Mouse (Mus musculus): ENCODE measurements around the gene Golga1.

The Golga1 gene

GRCm38 (mm10) chr2:38975181-38975580 lies 90.2 kb downstream of the Golga1 start:
- DNase-seq (ENCODE audit: low read depth), result no peak

GRCm38 (mm10) chr2:38974171-38974570 lies 91.2 kb downstream of the Golga1 start:
- DNase-seq (ENCODE audit: low read depth), result no peak

- no peak for DNase-seq (ENCODE audit: low read depth)
Measured at GRCm38 (mm10) chr2:38973701-38974100, 91.6 kb downstream of the Golga1 start.

- no peak for DNase-seq (ENCODE audit: low read depth)
Measured at GRCm38 (mm10) chr2:38973223-38973622, 92.1 kb downstream of the Golga1 start.

GRCm38 (mm10) chr2:38970057-38970456 lies 95.3 kb downstream of the Golga1 start:
- no peak for DNase-seq (ENCODE audit: low read depth)

- no peak for DNase-seq (ENCODE audit: low read depth)
Measured at GRCm38 (mm10) chr2:38969650-38970049, 95.7 kb downstream of the Golga1 start.

All from induced T-regulatory cell, adult 2 months (primary cell).